Mouse (Mus musculus): ENCODE data around the gene Xiap.
A peak's percentile ranks its signal among the peaks of the same experiment; 100 is the strongest.

The Xiap gene

GRCm38 (mm10) chrX:42087731-42088130 is 28.3 kb downstream of the Xiap start:
- DNase-seq (ENCODE audit: low spot score): no peak

- no peak for DNase-seq (ENCODE audit: low spot score)
These were observed 28.7 kb downstream of the Xiap start for GRCm38 (mm10) chrX:42088136-42088535.

- DNase-seq (ENCODE audit: low spot score): no peak
These were observed 47.7 kb downstream of the Xiap start for GRCm38 (mm10) chrX:42107137-42107536.

- no peak for DNase-seq (ENCODE audit: low spot score)
These were observed 51.1 kb downstream of the Xiap start for GRCm38 (mm10) chrX:42110585-42110984.

- DNase-seq (ENCODE audit: low spot score): no peak
These were observed 60.1 kb downstream of the Xiap start for GRCm38 (mm10) chrX:42119442-42120048.

- no peak for DNase-seq (ENCODE audit: low spot score)
These were observed 65.7 kb downstream of the Xiap start for GRCm38 (mm10) chrX:42124963-42125697.

GRCm38 (mm10) chrX:42139882-42140281 is 80.4 kb downstream of the Xiap start:
- DNase-seq (ENCODE audit: low spot score): no peak

GRCm38 (mm10) chrX:42142620-42143019 is 83.1 kb downstream of the Xiap start:
- no peak for DNase-seq (ENCODE audit: low spot score)

GRCm38 (mm10) chrX:42143991-42144390 is 84.5 kb downstream of the Xiap start:
- no peak for DNase-seq (ENCODE audit: low spot score)

- DNase-seq (ENCODE audit: low spot score): no peak
These were observed 88.6 kb downstream of the Xiap start for GRCm38 (mm10) chrX:42148016-42148451.

GRCm38 (mm10) chrX:42148788-42149556 is 89.5 kb downstream of the Xiap start, which contains the start of gene Stag2:
Stag2 (plus strand) TSS chrX:42149317.
- DNase-seq (ENCODE audit: low spot score): peak; percentile 79

GRCm38 (mm10) chrX:42149557-42150345 is 90.3 kb downstream of the Xiap start:
- DNase-seq (ENCODE audit: low spot score): no peak

GRCm38 (mm10) chrX:42150346-42151023 is 91.0 kb downstream of the Xiap start:
- peak; percentile 68 for DNase-seq (ENCODE audit: low spot score)

GRCm38 (mm10) chrX:42151024-42151754 is 91.7 kb downstream of the Xiap start:
- no peak for DNase-seq (ENCODE audit: low spot score)

GRCm38 (mm10) chrX:42151903-42152369 is 92.5 kb downstream of the Xiap start:
- no peak for DNase-seq (ENCODE audit: low spot score)

GRCm38 (mm10) chrX:42153056-42153455 is 93.6 kb downstream of the Xiap start:
- no peak for DNase-seq (ENCODE audit: low spot score)

Data from c-Kit-positive CD71-positive TER-119-positive erythroid progenitor cells, embryonic 14.5 days (primary cell).